Mouse (Mus musculus): ENCODE data around the gene Terf2ip.

Gene Terf2ip

DNA sequence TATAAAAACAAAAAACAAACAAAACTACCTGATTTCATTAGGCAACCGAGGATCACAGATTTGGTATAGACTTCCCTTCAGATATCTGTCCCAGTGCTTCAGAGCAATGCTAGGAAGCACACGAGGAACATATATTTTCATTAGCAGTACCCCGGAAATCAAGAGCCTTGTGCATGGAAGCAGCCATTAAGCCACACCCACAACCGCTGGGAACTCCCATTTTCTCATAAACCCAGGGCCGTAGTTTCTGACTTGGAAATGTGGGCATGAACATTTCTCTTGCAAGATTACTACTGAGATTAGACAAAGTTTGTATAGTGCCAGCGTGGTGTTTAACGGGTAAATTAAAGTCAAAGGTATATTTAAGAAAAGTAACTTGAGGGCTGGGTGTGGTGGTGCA, 1.6 kb upstream of the Terf2ip start:
- DNase-seq (ENCODE audit: low spot score in 2 of 2): no peak

DNA sequence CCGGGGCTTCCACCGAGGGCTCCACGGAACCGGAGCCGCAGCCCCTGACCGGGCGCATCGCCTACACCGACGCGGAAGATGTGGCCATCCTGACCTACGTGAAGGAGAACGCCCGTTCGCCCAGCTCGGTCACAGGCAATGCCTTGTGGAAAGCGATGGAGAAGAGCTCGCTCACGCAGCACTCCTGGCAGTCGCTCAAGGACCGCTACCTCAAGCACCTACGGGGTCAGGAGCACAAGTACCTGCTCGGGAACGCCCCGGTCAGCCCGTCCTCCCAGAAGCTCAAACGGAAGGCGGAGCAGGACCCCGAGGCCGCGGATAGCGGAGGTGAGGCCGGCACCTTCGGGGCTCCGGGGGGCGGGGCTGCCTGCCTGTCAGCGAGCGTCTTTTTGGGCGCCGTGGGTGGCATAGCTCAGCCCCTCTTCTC, 631 bp downstream of the Terf2ip start:
- DNase-seq (ENCODE audit: low spot score in 2 of 2): peak in 1 of 2 experiments; percentile 26

DNA sequence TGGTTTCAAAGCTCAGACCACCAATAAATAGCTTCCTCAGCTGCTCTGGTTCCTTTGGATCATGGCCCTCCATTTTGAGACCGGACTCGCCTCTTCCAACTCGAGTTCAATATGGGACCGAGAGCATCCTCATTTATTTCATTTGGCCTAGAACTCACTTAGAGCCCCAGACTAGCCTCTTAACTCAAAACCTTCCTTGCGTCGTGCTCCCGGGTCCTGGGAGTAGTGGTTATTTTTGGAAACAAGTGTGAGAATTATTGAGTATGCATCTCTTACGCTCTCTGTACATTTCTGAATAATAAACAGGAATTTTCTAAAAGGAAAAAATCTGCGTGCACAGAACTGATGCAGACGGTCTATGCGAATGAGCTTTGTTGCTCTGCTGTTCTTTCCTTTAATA, 3.7 kb downstream of the Terf2ip start, which contains the start of gene Gm6793:
Gm6793 (minus strand) TSS at position 101 of the 400 bp plus-strand sequence.
- no peak for DNase-seq (ENCODE audit: low spot score in 2 of 2)

DNA sequence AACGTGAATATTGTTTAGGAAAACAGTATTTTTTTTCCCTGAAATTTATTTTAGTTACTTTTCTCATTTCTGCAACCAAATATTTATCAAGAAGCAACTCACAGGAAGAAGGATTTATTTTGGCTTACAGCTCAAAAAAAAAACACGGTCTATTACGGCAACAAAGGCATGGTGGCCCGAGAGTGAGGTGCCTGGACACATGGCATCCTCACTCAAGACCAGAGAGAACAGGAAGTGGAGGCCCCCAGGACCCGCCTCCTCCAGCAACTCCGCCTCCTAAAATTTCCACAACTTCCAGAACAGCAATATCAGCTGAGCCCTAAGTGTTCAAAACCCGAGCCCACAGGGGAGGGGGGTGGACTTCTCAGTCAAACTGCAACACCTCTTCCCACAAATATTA, 18.3 kb downstream of the Terf2ip start:
- DNase-seq (ENCODE audit: low spot score in 2 of 2): no peak

DNA sequence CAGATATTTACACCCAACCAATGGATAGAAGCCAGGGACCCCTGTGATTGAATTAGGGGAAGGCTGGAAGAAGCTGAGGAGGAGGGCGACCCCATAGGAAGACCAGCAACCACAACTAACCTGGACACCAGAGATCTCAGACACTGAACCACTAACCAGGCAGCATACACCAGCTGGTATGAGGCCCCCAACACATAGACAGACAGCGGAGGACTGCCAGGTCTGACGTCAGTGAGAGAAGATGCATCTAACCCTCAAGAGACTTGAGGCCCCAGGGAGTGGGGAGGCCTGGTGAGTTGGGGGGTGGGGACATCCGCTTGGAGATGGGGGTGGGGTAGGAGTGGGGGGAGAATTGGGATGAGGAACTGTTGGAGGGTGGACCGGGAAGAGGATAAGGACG, 19.5 kb downstream of the Terf2ip start:
- no peak for DNase-seq (ENCODE audit: low spot score in 2 of 2)

DNA sequence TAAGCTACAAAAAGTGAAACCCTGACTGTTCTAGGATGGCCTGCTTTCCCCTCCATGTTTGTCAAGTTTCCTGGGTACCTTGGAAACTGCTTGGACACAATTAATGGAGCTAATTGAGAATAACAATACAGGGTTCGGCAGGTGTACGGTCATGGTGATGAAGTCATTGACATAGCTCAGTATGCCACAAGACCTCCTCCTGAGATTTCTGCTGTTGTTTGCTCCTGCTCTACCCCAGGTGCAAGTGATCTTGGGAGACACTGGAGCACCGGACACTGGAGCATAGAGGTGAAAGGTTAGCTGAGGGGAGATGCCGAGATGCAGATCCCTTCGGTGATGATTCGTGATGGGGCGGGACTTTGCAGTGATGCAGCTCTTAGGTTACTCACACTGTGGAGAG, 21.9 kb downstream of the Terf2ip start:
- DNase-seq (ENCODE audit: low spot score in 2 of 2): no peak

DNA sequence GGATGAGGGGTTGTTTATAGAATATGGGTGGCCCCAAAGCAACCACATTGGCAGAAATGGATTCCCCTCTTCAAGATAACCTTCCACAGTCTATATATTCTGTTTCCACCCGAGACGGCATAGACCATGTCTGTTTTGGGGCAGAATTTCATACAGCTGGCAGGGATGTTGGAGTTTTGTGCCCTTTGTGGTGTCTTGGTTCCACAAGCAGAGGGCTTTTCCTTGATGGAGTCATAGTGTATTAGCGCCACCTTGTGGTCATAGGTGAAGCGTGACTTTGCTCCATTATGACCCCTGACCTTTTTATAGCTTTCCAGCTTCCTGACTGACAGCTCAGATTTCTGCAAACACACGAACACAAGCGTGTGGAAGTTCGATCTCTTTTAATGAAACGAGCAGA, 23.4 kb downstream of the Terf2ip start:
- DNase-seq (ENCODE audit: low spot score in 2 of 2): no peak

DNA sequence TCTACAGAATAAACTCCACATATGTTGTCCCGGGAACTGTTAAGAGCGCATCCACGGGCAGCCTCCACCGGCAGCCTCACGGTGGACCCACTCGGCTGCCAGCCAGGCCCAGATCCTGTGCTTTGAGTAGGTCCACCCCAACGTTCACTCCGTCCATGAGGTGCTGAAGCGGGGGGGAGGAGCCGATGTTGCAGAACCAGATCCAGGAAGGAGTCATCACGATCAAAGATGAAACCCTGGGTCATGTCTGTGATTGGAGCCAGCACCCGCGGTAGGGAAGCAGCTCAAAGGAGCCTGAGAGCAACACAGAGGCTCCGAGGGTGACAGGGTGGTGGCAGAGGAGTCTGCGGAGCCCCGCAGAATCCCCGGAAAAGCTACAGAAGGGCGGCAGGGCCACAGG, 26.3 kb downstream of the Terf2ip start:
- no peak for DNase-seq (ENCODE audit: low spot score in 2 of 2)

DNA sequence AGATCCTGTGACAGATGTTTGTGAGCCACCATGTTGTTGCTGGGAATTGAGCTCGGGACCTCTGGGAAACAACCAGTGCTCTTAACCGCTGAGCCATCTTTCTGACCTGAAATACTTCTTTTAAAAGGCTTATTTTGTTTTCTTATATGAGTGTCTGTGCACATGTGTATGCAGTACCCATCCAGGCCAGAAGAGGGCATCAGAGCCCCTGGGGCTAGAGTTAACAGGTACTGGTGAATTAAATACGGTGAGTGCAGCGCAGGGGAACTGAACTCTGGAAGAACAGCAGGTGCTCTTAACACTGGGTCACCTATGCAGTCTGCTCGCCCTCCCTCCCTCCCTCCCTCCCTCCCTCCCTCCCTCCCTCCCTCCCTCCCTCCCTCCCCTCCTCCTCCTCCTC, 34.0 kb downstream of the Terf2ip start:
- DNase-seq (ENCODE audit: low spot score in 2 of 2): no peak

DNA sequence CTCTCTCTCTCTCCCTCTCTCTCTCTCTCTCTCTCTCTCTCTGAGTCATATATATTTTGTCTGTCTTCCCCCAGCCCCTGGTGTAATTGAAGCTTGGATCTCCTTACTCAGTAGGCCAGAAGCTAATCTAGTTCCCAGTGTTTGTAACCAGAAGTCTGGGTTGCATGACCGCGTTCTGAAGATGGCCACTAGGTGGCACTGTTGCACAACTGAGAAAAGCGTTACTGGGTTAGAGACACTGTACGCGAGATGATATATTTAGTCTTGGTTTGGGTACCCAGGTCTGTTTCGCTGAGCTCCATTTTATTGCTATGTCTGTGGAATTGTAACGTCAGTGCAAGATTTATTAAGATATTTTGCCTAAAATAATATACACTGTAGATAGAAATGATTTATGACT, 34.7 kb downstream of the Terf2ip start:
- peak; percentile 38 to 84 for DNase-seq (ENCODE audit: low spot score in 2 of 2)

DNA sequence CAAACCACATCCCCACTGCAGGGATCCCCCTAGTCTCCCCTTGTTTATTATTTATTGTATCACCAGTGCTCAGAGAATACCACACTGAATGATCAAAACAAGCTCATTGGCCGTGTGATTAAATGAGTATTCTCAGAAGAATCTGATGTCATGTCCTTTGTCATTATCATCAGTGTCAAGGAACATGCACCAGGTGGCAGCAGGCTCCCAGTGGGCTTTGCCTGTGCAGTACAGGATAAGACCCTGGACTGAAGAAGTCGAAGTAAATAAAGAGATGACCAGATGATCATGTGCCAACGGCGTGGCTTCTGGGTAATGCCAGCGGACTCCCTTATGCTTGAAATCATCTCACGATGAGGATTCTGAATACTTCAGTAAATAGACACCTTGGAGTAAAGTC, 37.1 kb downstream of the Terf2ip start:
- DNase-seq (ENCODE audit: low spot score in 2 of 2): no peak

DNA sequence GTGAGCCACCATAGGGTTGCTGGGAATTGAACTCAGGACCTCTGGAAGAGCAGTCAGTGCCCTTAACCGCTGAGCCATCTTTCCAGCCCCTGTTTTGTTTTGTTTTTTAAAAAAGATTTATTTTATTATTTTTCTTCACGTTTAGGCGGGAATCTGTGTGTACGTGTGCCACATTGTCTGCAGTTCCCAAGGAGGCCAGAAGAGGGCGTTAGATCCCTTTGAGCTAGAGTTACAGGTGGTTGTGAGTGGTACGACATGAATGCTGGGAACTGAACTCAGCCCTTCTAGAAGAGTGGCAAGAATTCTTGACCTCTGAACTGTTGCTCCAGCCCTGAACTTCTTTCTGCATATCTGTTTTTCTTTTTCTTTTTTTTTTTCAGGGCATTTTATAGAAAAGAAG, 38.8 kb downstream of the Terf2ip start:
- DNase-seq (ENCODE audit: low spot score in 2 of 2): no peak

DNA sequence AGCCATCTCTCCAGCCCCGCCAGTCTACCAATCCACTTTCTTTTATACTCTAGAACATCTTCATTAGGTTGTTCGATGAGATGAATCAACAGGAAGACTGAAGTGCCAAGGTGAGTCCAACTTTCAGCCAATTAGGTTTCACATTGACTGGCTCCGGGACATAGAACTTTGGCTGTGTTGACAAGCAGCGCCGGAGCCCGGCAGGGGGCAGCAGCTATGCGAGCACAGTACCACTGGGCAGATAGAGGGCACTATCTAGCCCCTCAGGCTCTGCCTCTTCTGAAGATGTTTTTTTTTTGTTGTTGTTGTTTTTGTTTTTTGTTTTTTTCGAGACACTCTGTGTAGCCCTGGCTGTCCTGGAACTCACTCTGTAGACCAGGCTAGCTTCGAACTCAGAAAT, 40.3 kb downstream of the Terf2ip start:
- DNase-seq (ENCODE audit: low spot score in 2 of 2): no peak

DNA sequence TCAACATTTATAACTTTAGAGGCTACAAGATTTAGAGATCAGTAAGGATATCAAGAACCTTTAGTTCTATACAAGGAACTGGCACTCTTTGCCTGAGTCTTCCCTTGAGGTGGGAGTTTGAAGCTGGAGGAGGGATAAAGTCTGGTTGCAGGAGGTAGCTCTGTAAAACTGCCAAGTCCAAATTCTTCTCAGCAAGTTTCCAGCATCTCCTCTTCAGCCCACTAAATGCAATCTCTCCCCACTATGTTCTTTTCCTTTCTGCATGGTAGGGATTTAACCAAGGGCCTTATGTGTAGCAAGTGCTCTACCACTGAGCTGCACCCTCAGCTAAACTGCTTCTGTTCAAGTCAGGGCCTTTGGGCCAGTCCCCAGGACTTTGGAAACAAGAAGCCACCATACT, 43.3 kb downstream of the Terf2ip start:
- no peak for DNase-seq (ENCODE audit: low spot score in 2 of 2)

DNA sequence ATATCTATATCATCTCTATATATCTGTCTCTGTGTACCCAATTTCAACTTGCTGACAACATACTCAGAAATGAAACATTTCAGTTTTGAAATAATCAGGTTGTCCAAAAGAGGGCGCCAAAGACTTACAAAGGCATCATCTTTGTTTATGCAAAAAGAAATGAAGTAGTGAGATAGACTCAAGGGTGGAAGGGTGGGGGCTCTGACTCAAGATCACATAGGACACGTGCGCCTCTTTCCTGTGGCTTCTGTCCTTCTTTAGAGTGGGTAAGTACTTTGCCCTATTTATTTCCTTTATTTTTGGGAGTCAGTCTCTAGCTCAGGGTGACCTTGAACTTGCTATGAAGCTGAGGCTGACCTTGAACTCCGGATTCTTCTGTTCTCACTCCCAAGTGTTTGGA, 50.2 kb downstream of the Terf2ip start:
- no peak for DNase-seq (ENCODE audit: low spot score in 2 of 2)

Measured in urinary bladder, postnatal 4 days (tissue).